Mouse (Mus musculus): ENCODE results near the gene Lce1f. TPM values are rescaled to one million over a fixed set of nuclear protein-coding genes. Genes with fewer than 3 reads are reported as not detected.

Gene Lce1f
- not detected for total RNA-seq (2021)
- long read RNA-seq, experiment 1 = 0 reads
- long read RNA-seq, experiment 2 = 0 reads

GRCm38 (mm10) chr3:92720250-92720649 is at the start of gene Lce1f:
TSS of gene Lce1f (minus strand) at chr3:92720350.
- no peak for DNase-seq

- no peak for DNase-seq
Measured at GRCm38 (mm10) chr3:92764965-92765364, 44.8 kb upstream of the Lce1f start, which contains the start of gene Lce1h. TSS of gene Lce1h (minus strand) at chr3:92765065.

GRCm38 (mm10) chr3:92753197-92753596 is 33.0 kb upstream of the Lce1f start:
- no peak for DNase-seq

GRCm38 (mm10) chr3:92752238-92752637 is 32.1 kb upstream of the Lce1f start, which contains the start of gene Lce1g:
TSS of gene Lce1g (minus strand) at chr3:92752338.
- DNase-seq = no peak

GRCm38 (mm10) chr3:92738996-92739395 is 18.8 kb upstream of the Lce1f start, which contains the start of gene Gm38119:
TSS of gene Gm38119 (minus strand) at chr3:92739096.
- DNase-seq = no peak

- DNase-seq = no peak
Measured at GRCm38 (mm10) chr3:92722631-92723030, 2.5 kb upstream of the Lce1f start.

- no peak for DNase-seq
Measured at GRCm38 (mm10) chr3:92715122-92715521, 5.0 kb downstream of the Lce1f start.

GRCm38 (mm10) chr3:92708974-92709373 is 11.2 kb downstream of the Lce1f start, which contains the start of gene Lce1e:
TSS of gene Lce1e (minus strand) at chr3:92709074.
- no peak for DNase-seq

- DNase-seq = no peak
Measured at GRCm38 (mm10) chr3:92694613-92695012, 25.5 kb downstream of the Lce1f start.

GRCm38 (mm10) chr3:92691688-92692087 is 28.5 kb downstream of the Lce1f start:
- DNase-seq = no peak

GRCm38 (mm10) chr3:92689154-92689553 is 31.0 kb downstream of the Lce1f start:
- DNase-seq = peak; percentile 40

GRCm38 (mm10) chr3:92687110-92687509 is 33.0 kb downstream of the Lce1f start, which contains the start of gene Lce1d:
TSS of gene Lce1d (minus strand) at chr3:92687210.
- no peak for DNase-seq

- DNase-seq = no peak
Measured at GRCm38 (mm10) chr3:92678947-92679346, 41.2 kb downstream of the Lce1f start, which contains the start of gene Lce1c. TSS of gene Lce1c (plus strand) at chr3:92679247.

- DNase-seq = no peak
Measured at GRCm38 (mm10) chr3:92670215-92670614, 49.9 kb downstream of the Lce1f start, which contains the start of gene Lce1a2. TSS of gene Lce1a2 (minus strand) at chr3:92670315.

Other genes with a start within 250 kb of the Lce1f start
- gene Sprr1a, start 234.5 kb downstream of the Lce1f start, total RNA-seq (2021) = not detected
- gene Sprr4, start 219.9 kb downstream of the Lce1f start, total RNA-seq (2021) = not detected
- not detected for gene 2310046K23Rik, start 185.8 kb downstream of the Lce1f start, total RNA-seq (2021)
- gene Ivl, start 146.6 kb downstream of the Lce1f start, total RNA-seq (2021) = not detected
- gene Smcp, start 131.4 kb downstream of the Lce1f start, total RNA-seq (2021) = not detected
- gene 2210017I01Rik, start 112.9 kb downstream of the Lce1f start, total RNA-seq (2021) = not detected
- not detected for gene Lce6a, start 98.7 kb downstream of the Lce1f start, total RNA-seq (2021)
- gene Lce1a1, start 72.0 kb downstream of the Lce1f start, total RNA-seq (2021) = not detected
- gene Lce1b, start 63.4 kb downstream of the Lce1f start, total RNA-seq (2021) = not detected
- not detected for gene Lce1a2, start 50.0 kb downstream of the Lce1f start, total RNA-seq (2021)
- not detected for gene Lce1c, start 41.1 kb downstream of the Lce1f start, total RNA-seq (2021)
- gene Lce1d, start 33.1 kb downstream of the Lce1f start, total RNA-seq (2021) = not detected
- gene Lce1e, start 11.3 kb downstream of the Lce1f start, total RNA-seq (2021) = not detected
- not detected for gene Gm38119, start 18.7 kb upstream of the Lce1f start, total RNA-seq (2021)
- not detected for gene Lce1g, start 32.0 kb upstream of the Lce1f start, total RNA-seq (2021)
- gene Lce1h, start 44.7 kb upstream of the Lce1f start, total RNA-seq (2021) = not detected
- gene Lce1i, start 58.5 kb upstream of the Lce1f start, total RNA-seq (2021) = not detected
- not detected for gene Lce1j, start 70.2 kb upstream of the Lce1f start, total RNA-seq (2021)
- not detected for gene Lce1k, start 87.5 kb upstream of the Lce1f start, total RNA-seq (2021)
- gene Kprp, start 106.9 kb upstream of the Lce1f start, total RNA-seq (2021) = not detected
- not detected for gene Lce1l, start 130.9 kb upstream of the Lce1f start, total RNA-seq (2021)
- not detected for gene 2310050C09Rik, start 149.9 kb upstream of the Lce1f start, total RNA-seq (2021)
- not detected for gene Lce3a, start 205.9 kb upstream of the Lce1f start, total RNA-seq (2021)
- not detected for gene Lce3b, start 212.6 kb upstream of the Lce1f start, total RNA-seq (2021)
- not detected for gene Lce3c, start 224.1 kb upstream of the Lce1f start, total RNA-seq (2021)
- gene Lce3d, start 237.0 kb upstream of the Lce1f start, total RNA-seq (2021) = not detected
- not detected for gene Lce3e, start 246.7 kb upstream of the Lce1f start, total RNA-seq (2021)